ENCODE assay signal across 8 mouse cellular contexts in genomic region chr4:95303337-95303736, GRCm38 (mm10).
DNase-seq lines count a peak whose midpoint lies in the region; ATAC-seq and TF ChIP-seq lines count a peak whose summit lies in the region.

No protein-coding gene starts in this region.

- ATAC-seq in forebrain, embryonic 16.5 days, result 0 out of 2 replicates have a peak, but pooled peaks have one; percentile 4
- no peak for ATAC-seq in forebrain, postnatal 0 days
- peak; percentile 96 for ATAC-seq in hematopoietic stem cell, adult 5-6 weeks (replicated peaks in 1 of 2; ENCODE audit: insufficient read depth in 1 of 2, low FRiP score in 2 of 2, low TSS enrichment in 1 of 2, low read depth in 1 of 2, poor library complexity in 2 of 2, severe bottlenecking in 2 of 2)

- H3K9ac ChIP-seq in forebrain, embryonic 16.5 days (replicated peaks; ENCODE audit: low read depth, low read length), result no peak overlapping the region
- no peak overlapping the region for H3K9ac ChIP-seq in forebrain, postnatal 0 days

- H3K27me3 ChIP-seq in forebrain, embryonic 16.5 days (replicated peaks; ENCODE audit: control insufficient read depth, insufficient read depth, low read length), result no peaks in the 10 kb centered on the region
- H3K27me3 ChIP-seq in forebrain, postnatal 0 days (ENCODE audit: insufficient read depth, low read length), result no peaks in the 10 kb centered on the region

- peaks cover 8% of the 10 kb centered on the region; the same call in 1 of the 2 replicates for H3K4me1 ChIP-seq in forebrain, embryonic 16.5 days (replicated peaks; ENCODE audit: control insufficient read depth, insufficient read depth, low read length)
- H3K4me1 ChIP-seq in forebrain, postnatal 0 days (ENCODE audit: insufficient read depth), result no peaks in the 10 kb centered on the region

- H3K4me2 ChIP-seq in forebrain, embryonic 16.5 days (ENCODE audit: low read length), result no peak overlapping the region
- H3K4me2 ChIP-seq in forebrain, postnatal 0 days (ENCODE audit: low read depth), result no peak overlapping the region

- H3K36me3 ChIP-seq in forebrain, embryonic 16.5 days (ENCODE audit: control insufficient read depth, insufficient read depth), result no peaks in the 10 kb centered on the region
- H3K36me3 ChIP-seq in forebrain, postnatal 0 days (ENCODE audit: insufficient read depth), result no peaks in the 10 kb centered on the region

- H3K4me3 ChIP-seq in forebrain, embryonic 16.5 days (replicated peaks; ENCODE audit: low read length), result no peak overlapping the region
- no peak overlapping the region for H3K4me3 ChIP-seq in forebrain, postnatal 0 days (ENCODE audit: low read depth, low read length)

- WGBS in forebrain, embryonic 16.5 days, result 18% methylated on average over 2 of the region's 2 CpGs
- WGBS in forebrain, postnatal 0 days, result 37% methylated on average over 2 of the region's 2 CpGs

- no peak for DNase-seq in forebrain, postnatal 0 days
- peak; percentile 18 for DNase-seq in brain, adult 2 months (ENCODE audit: low read depth, low spot score)
- DNase-seq in lung, postnatal 4 days, result peak; percentile 30 to 47
- DNase-seq in thymus, postnatal 25 days, result peak; percentile 43
- no peak for DNase-seq in urinary bladder, postnatal 36 days (ENCODE audit: low spot score in 2 of 2)
- DNase-seq in cerebellum, adult 11 months, result no peak

- H3K9me3 ChIP-seq in forebrain, embryonic 16.5 days (ENCODE audit: control insufficient read depth, low read length), result no peaks in the 10 kb centered on the region; the same call in 1 of the 2 replicates
- no peaks in the 10 kb centered on the region for H3K9me3 ChIP-seq in forebrain, postnatal 0 days (ENCODE audit: low read length)

- no peak overlapping the region for H3K27ac ChIP-seq in forebrain, embryonic 16.5 days (ENCODE audit: low read length)
- no peak overlapping the region for H3K27ac ChIP-seq in forebrain, postnatal 0 days (ENCODE audit: low read depth, low read length)

- no peak for TF ChIP-seq CTCF in forebrain, postnatal 0 days (IDR thresholded peaks at IDR 0.05; ENCODE audit: low read depth)

Comparison
In these comparisons a context has a peak if more than half of its experiments do, and no peak if none do; other contexts are left out.
1. DNase-seq: peak in brain, adult 2 months (single experiment), lung, postnatal 4 days (2 of 2) and thymus, postnatal 25 days (single experiment); none in forebrain, postnatal 0 days (single experiment), urinary bladder, postnatal 36 days (0 of 2) and cerebellum, adult 11 months (single experiment).